In the genomic region with DNA sequence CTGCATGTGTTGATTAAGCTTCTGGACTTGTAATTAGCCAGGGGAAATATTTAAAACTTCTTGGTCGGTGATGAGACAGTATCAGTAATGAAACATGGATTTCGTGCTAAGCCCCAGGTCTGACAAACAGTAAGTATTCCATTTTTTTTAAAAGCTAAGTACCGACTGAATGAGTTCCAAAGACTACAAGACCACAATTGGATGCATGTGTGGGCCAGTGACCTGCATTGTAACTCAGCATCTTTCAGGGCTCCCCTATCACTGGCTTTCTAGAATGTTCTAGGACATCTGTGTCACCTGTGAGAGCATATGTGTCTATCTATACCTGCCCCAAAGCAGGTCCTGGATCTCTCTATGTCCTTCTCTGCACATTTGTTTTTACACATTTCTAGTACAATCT, we compare ENCODE assay signal across 14 mouse cellular contexts. TPM values are rescaled to one million over a fixed set of nuclear protein-coding genes. Genes with fewer than 3 reads are reported as not detected.
A peak's percentile ranks its signal among the peaks of the same experiment; 100 is the strongest.
DNase-seq lines count a peak whose midpoint lies in the region; ATAC-seq and TF ChIP-seq lines count a peak whose summit lies in the region.
"Had no signal": no experiment of that assay in that cellular context is flagged by ENCODE, and none has a peak within 500 bp of the region (broad histone marks: within the 10 kb centered on the region; RNA-seq: fewer than 3 reads in every experiment).

No protein-coding gene starts in this region.

- intact Hi-C loops in gastrocnemius, adult 2 months (cut with DNase I) = loop anchor here (5.0 kb wide), 1 partner anchor 50 kb away; no protein-coding TSS in a partner anchor

- H3K9me3 ChIP-seq in intestine, embryonic 14.5 days (ENCODE audit: control insufficient read depth, low read length) = no peaks in the 10 kb centered on the region
- no peaks in the 10 kb centered on the region for H3K9me3 ChIP-seq in intestine, postnatal 0 days (ENCODE audit: control insufficient read depth)
- no peaks in the 10 kb centered on the region for H3K9me3 ChIP-seq in intestine, embryonic 16.5 days (ENCODE audit: control insufficient read depth, low read length)
- no peaks in the 10 kb centered on the region for H3K9me3 ChIP-seq in midbrain, embryonic 15.5 days
- H3K9me3 ChIP-seq: limb, embryonic 13.5 days had no signal

- 63% methylated on average over 3 of the region's 3 CpGs for WGBS in intestine, embryonic 14.5 days
- WGBS in intestine, postnatal 0 days = 66% methylated on average over 3 of the region's 3 CpGs
- WGBS in intestine, embryonic 16.5 days = 55% methylated on average over 3 of the region's 3 CpGs
- 58% methylated on average over 3 of the region's 3 CpGs for WGBS in midbrain, embryonic 15.5 days

- TF ChIP-seq CTCF in gastrocnemius, adult 2 months (IDR thresholded peaks at IDR 0.05) = no peak
- no peak for TF ChIP-seq CTCF in intestine, postnatal 0 days (IDR thresholded peaks at IDR 0.05; ENCODE audit: low read depth)

- peak overlapping the region; percentile 58 for H3K4me2 ChIP-seq in intestine, embryonic 14.5 days (ENCODE audit: low read length)
- H3K4me2 ChIP-seq in intestine, postnatal 0 days (replicated peaks; ENCODE audit: low read depth) = no peak overlapping the region
- H3K4me2 ChIP-seq in intestine, embryonic 16.5 days (ENCODE audit: low read depth, low read length) = no peak overlapping the region
- no peak overlapping the region for H3K4me2 ChIP-seq in midbrain, embryonic 15.5 days
- H3K4me2 ChIP-seq: midbrain, embryonic 11.5 days had no signal

- no peak overlapping the region for H3K9ac ChIP-seq in intestine, embryonic 14.5 days (ENCODE audit: low read length)
- H3K9ac ChIP-seq in intestine, postnatal 0 days (ENCODE audit: low read depth, low read length) = no peak overlapping the region
- H3K9ac ChIP-seq in intestine, embryonic 16.5 days (ENCODE audit: low read depth, low read length) = no peak overlapping the region
- no peak overlapping the region for H3K9ac ChIP-seq in midbrain, embryonic 15.5 days

- DNase-seq in gastrocnemius, adult 2 months = no peak
- no peak for DNase-seq in gastrocnemius, postnatal 10 days
- no peak for DNase-seq in intestine, embryonic 14.5 days (ENCODE audit: low spot score)
- peak; percentile 62 for DNase-seq in 3T3-L1 (ENCODE audit: low read depth, low spot score)
- DNase-seq in layer of hippocampus, adult 11-12 months (ENCODE audit: low spot score) = no peak
- DNase-seq: adrenal gland, adult 2 months; cerebellum, adult 8-10 months; kidney, postnatal 4 days; lung, postnatal 10 days had no signal

- ATAC-seq in intestine, embryonic 14.5 days (replicated peaks; ENCODE audit: low FRiP score, low TSS enrichment, low read depth) = no peak
- ATAC-seq in intestine, postnatal 0 days = no peak
- ATAC-seq in intestine, embryonic 16.5 days = no peak
- ATAC-seq in midbrain, embryonic 15.5 days (replicated peaks) = no peak

- H3K27me3 ChIP-seq in intestine, embryonic 14.5 days (replicated peaks; ENCODE audit: control insufficient read depth, insufficient read depth, low read length) = no peaks in the 10 kb centered on the region
- H3K27me3 ChIP-seq in intestine, postnatal 0 days (replicated peaks; ENCODE audit: control insufficient read depth, insufficient read depth, low read length) = no peaks in the 10 kb centered on the region
- no peaks in the 10 kb centered on the region for H3K27me3 ChIP-seq in intestine, embryonic 16.5 days (replicated peaks; ENCODE audit: control insufficient read depth, insufficient read depth, low read length)
- H3K27me3 ChIP-seq in midbrain, embryonic 15.5 days (replicated peaks) = no peaks in the 10 kb centered on the region
- H3K27me3 ChIP-seq: limb, embryonic 13.5 days had no signal

- no peak overlapping the region; the same call in 1 of the 2 replicates for H3K4me3 ChIP-seq in gastrocnemius, adult 2 months
- no peak overlapping the region for H3K4me3 ChIP-seq in intestine, embryonic 14.5 days (ENCODE audit: low read depth, low read length)
- H3K4me3 ChIP-seq in intestine, postnatal 0 days (ENCODE audit: low read depth, low read length) = no peak overlapping the region
- no peak overlapping the region for H3K4me3 ChIP-seq in intestine, embryonic 16.5 days (ENCODE audit: low read length)
- H3K4me3 ChIP-seq in midbrain, embryonic 15.5 days = no peak overlapping the region

- peak overlapping the region; percentile 83 for H3K27ac ChIP-seq in gastrocnemius, adult 2 months
- H3K27ac ChIP-seq in intestine, embryonic 14.5 days (ENCODE audit: low read depth) = peak overlapping the region; percentile 91
- no peak overlapping the region for H3K27ac ChIP-seq in intestine, postnatal 0 days (ENCODE audit: low read depth, low read length)
- H3K27ac ChIP-seq in intestine, embryonic 16.5 days (ENCODE audit: low read length) = peak overlapping the region; percentile 73
- H3K27ac ChIP-seq in midbrain, embryonic 15.5 days = no peak overlapping the region

- H3K36me3 ChIP-seq in intestine, embryonic 14.5 days (ENCODE audit: control insufficient read depth, insufficient read depth, low read length) = no peaks in the 10 kb centered on the region
- H3K36me3 ChIP-seq in intestine, postnatal 0 days (ENCODE audit: control insufficient read depth, insufficient read depth) = no peaks in the 10 kb centered on the region
- H3K36me3 ChIP-seq in intestine, embryonic 16.5 days (ENCODE audit: control insufficient read depth, insufficient read depth, low read length) = no peaks in the 10 kb centered on the region
- no peaks in the 10 kb centered on the region for H3K36me3 ChIP-seq in midbrain, embryonic 15.5 days (replicated peaks)
- H3K36me3 ChIP-seq: limb, embryonic 13.5 days had no signal

- peaks cover 25% of the 10 kb centered on the region for H3K4me1 ChIP-seq in intestine, embryonic 14.5 days (replicated peaks; ENCODE audit: control insufficient read depth, insufficient read depth, low read length)
- H3K4me1 ChIP-seq in intestine, postnatal 0 days (replicated peaks; ENCODE audit: control insufficient read depth, insufficient read depth, low read length) = 0 out of 2 replicates have a peak, but pooled peaks cover 5% of the 10 kb centered on the region
- peaks cover 3% of the 10 kb centered on the region for H3K4me1 ChIP-seq in intestine, embryonic 16.5 days (ENCODE audit: control insufficient read depth, insufficient read depth, low read length)
- H3K4me1 ChIP-seq in midbrain, embryonic 15.5 days = peaks cover 10% of the 10 kb centered on the region

RNA-seq across cellular contexts. Expression of gene Cald1, which starts 1.0 kb away (rescaled TPM):
- total RNA-seq in gastrocnemius, adult 2 months (2021) = 10 to 100 TPM; 23.9 to 39.9 TPM
- total RNA-seq in gastrocnemius, postnatal 10 days (2021) = 10 to 100 TPM; 70.2 to 87.0 TPM
- 309 and 368 TPM in 2 replicates for polyA plus RNA-seq in intestine, embryonic 14.5 days (2014; fragmentation: Nextera tagmentation; extraction: Ambion mirVana)
- 239 and 283 TPM in 2 replicates for polyA plus RNA-seq in intestine, postnatal 0 days (2015; fragmentation: Nextera tagmentation; extraction: Ambion mirVana)
- 283 and 336 TPM in 2 replicates for polyA plus RNA-seq in intestine, embryonic 16.5 days (2015; fragmentation: Nextera tagmentation; extraction: Ambion mirVana)
- 64.4 and 65.1 TPM in 2 replicates for polyA plus RNA-seq in midbrain, embryonic 15.5 days (2015; fragmentation: Nextera tagmentation; extraction: Ambion mirVana)

Comparison
In these comparisons a context has a peak if more than half of its experiments do, and no peak if none do; other contexts are left out.
1. H3K27ac ChIP-seq: peak in gastrocnemius, adult 2 months (single experiment), intestine, embryonic 14.5 days (single experiment) and intestine, embryonic 16.5 days (single experiment); none in intestine, postnatal 0 days (single experiment) and midbrain, embryonic 15.5 days (single experiment).